8 mouse cellular contexts compared by ENCODE assay signal in the genomic region with DNA sequence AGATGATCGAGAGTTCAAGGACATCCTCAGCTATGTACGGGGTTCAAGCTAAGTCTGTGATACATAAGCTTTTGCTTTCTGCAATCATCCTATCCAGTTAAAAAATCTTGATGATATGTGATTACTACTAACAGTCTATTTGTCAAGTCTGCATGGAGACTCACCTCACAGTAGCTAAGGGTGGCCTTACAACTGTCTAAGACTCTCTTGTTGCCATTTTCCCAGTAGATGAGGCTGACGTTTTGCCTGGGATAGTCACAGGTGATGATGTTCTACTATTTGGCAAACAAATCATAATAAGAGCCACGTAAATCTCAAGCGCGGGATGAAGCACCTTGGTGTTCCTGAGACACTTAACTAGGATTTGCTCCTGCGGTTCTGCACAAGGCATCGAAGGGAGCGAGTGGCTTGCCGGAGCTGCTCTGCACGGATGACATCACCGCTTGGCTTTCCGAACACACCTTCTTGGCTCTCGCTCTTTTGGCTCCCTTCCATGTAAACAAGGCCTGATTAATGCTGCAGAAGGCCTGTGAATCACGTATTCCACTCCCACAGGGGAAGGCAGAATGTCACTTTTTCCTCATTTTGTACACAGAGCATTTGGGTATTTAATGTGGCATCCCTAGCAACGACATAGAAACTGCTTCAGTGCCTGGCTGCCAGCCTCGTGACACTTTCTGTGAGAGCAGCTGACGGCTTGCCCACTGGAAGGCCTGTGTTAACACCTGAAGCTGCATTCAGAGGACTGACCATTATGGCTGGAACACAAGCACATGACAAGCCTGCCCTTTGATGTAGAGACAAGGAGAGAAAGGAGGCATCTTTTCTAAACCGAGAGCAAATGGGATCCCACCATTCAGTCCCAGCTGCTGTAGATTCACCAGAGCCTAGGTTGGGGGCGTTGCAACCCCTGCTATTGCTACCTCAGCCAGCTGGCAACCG.
DNase-seq lines count a peak whose midpoint lies in the region; ATAC-seq lines count a peak whose summit lies in the region.

No protein-coding gene starts in this region.

- no peak overlapping the region for H3K9ac ChIP-seq in neural tube, embryonic 12.5 days
- no peak overlapping the region for H3K9ac ChIP-seq in hindbrain, embryonic 14.5 days
- H3K9ac ChIP-seq in midbrain, embryonic 15.5 days = no peak overlapping the region

- no peak for DNase-seq in neural tube, embryonic 10.5 days (ENCODE audit: extremely low spot score, low spot score)
- DNase-seq in frontal cortex, adult 2 months (ENCODE audit: extremely low spot score in 1 of 2, low spot score in 1 of 2) = peak; percentile 66 to 85
- peak; percentile 75 for DNase-seq in hindbrain, embryonic 14.5 days (ENCODE audit: low spot score)
- peak; percentile 73 to 79 for DNase-seq in layer of hippocampus, postnatal 36 days
- peak; percentile 73 to 83 for DNase-seq in urinary bladder, postnatal 36 days (ENCODE audit: low spot score in 2 of 2)

- H3K4me1 ChIP-seq in neural tube, embryonic 12.5 days = no peaks in the 10 kb centered on the region
- no peaks in the 10 kb centered on the region for H3K4me1 ChIP-seq in hindbrain, embryonic 14.5 days (replicated peaks; ENCODE audit: control insufficient read depth, insufficient read depth, low read length)
- H3K4me1 ChIP-seq in midbrain, embryonic 15.5 days = peaks cover 11% of the 10 kb centered on the region; the same call in 1 of the 2 replicates

- no peak overlapping the region for H3K4me2 ChIP-seq in neural tube, embryonic 12.5 days (replicated peaks)
- no peak overlapping the region for H3K4me2 ChIP-seq in hindbrain, embryonic 14.5 days (replicated peaks)
- no peak overlapping the region for H3K4me2 ChIP-seq in midbrain, embryonic 15.5 days

- peak; percentile 66; the same call in 1 of the 2 replicates for ATAC-seq in neural tube, embryonic 12.5 days (ENCODE audit: low FRiP score, low read depth)
- peak; percentile 92 for ATAC-seq in hindbrain, embryonic 14.5 days (ENCODE audit: low FRiP score)
- peak; percentile 90 for ATAC-seq in midbrain, embryonic 15.5 days (replicated peaks)
- no peak for ATAC-seq in erythroblast, adult 5-6 weeks (replicated peaks; ENCODE audit: low FRiP score, poor library complexity, severe bottlenecking)

- no peak overlapping the region for H3K27ac ChIP-seq in neural tube, embryonic 12.5 days
- H3K27ac ChIP-seq in hindbrain, embryonic 14.5 days = no peak overlapping the region
- H3K27ac ChIP-seq in midbrain, embryonic 15.5 days = no peak overlapping the region

- no peaks in the 10 kb centered on the region for H3K27me3 ChIP-seq in neural tube, embryonic 12.5 days (replicated peaks)
- H3K27me3 ChIP-seq in hindbrain, embryonic 14.5 days (ENCODE audit: control insufficient read depth, insufficient read depth, low read length) = no peaks in the 10 kb centered on the region
- H3K27me3 ChIP-seq in midbrain, embryonic 15.5 days (replicated peaks) = no peaks in the 10 kb centered on the region

- H3K36me3 ChIP-seq in neural tube, embryonic 12.5 days = no peaks in the 10 kb centered on the region
- H3K36me3 ChIP-seq in hindbrain, embryonic 14.5 days (replicated peaks; ENCODE audit: control insufficient read depth, insufficient read depth) = no peaks in the 10 kb centered on the region
- H3K36me3 ChIP-seq in midbrain, embryonic 15.5 days (replicated peaks) = no peaks in the 10 kb centered on the region

- 77% methylated on average over 21 of the region's 21 CpGs for WGBS in neural tube, embryonic 12.5 days
- 55% methylated on average over 21 of the region's 21 CpGs for WGBS in hindbrain, embryonic 14.5 days
- 65% methylated on average over 21 of the region's 21 CpGs for WGBS in midbrain, embryonic 15.5 days

- no peaks in the 10 kb centered on the region for H3K9me3 ChIP-seq in neural tube, embryonic 12.5 days
- H3K9me3 ChIP-seq in hindbrain, embryonic 14.5 days (ENCODE audit: control insufficient read depth, low read length) = no peaks in the 10 kb centered on the region
- H3K9me3 ChIP-seq in midbrain, embryonic 15.5 days = no peaks in the 10 kb centered on the region

- no peak overlapping the region for H3K4me3 ChIP-seq in neural tube, embryonic 12.5 days
- H3K4me3 ChIP-seq in hindbrain, embryonic 14.5 days (replicated peaks; ENCODE audit: low read length) = no peak overlapping the region
- H3K4me3 ChIP-seq in midbrain, embryonic 15.5 days = no peak overlapping the region
